Mouse (Mus musculus) liver, embryonic 16.5 days (tissue): ENCODE measurements at regions not wholly inside any gene's neighbourhood (a gene's known extent, or its start where the extent isn't known, plus 50 kb on each side); places are given as distances from the start of the nearest gene placed in this dataset.

ENCODE experiments used
- ATAC-seq: fragments of 200-750 bp; cut with Nextera tagmentation; 2 replicates; pipeline ENCODE4 v1.8.0; 2017; ENCODE audit warnings: low read depth, mild to moderate bottlenecking, moderate number of reproducible peaks, moderate library complexity
- H3K27ac ChIP-seq: fragments of 300-500 bp; sonication (generic); 2 replicates; pipeline ENCODE4 v1.5.1; 2014; ENCODE audit warnings: mild to moderate bottlenecking, low read length
- H3K27me3 ChIP-seq: fragments of 300-500 bp; sonication (generic); 2 replicates; pipeline ENCODE4 v1.6.1; 2014; ENCODE audit warnings: low read depth, low read length, mixed read lengths; ENCODE audit not compliant: control insufficient read depth, insufficient read depth
- H3K36me3 ChIP-seq: fragments of 300-500 bp; sonication (generic); 2 replicates; pipeline ENCODE4 v1.6.1; 2014; ENCODE audit warnings: mild to moderate bottlenecking; ENCODE audit not compliant: control insufficient read depth, insufficient read depth
- H3K4me1 ChIP-seq: fragments of 300-500 bp; sonication (generic); 2 replicates; pipeline ENCODE4 v1.6.1; 2014; ENCODE audit warnings: low read depth, low read length, mixed read lengths; ENCODE audit not compliant: control insufficient read depth
- H3K4me2 ChIP-seq: fragments of 300-500 bp; sonication (generic); 2 replicates; pipeline ENCODE4 v1.6.1; 2014; ENCODE audit warnings: low read depth, low read length, mixed read lengths
- H3K4me3 ChIP-seq: fragments of 300-500 bp; sonication (generic); 2 replicates; pipeline ENCODE4 v1.5.1; 2014; ENCODE audit warnings: low read depth, mild to moderate bottlenecking, low read length
- H3K9ac ChIP-seq: fragments of 300-500 bp; sonication (generic); 2 replicates; pipeline ENCODE4 v1.6.1; 2014; ENCODE audit warnings: low read depth, low read length
- H3K9me3 ChIP-seq: fragments of 300-500 bp; sonication (generic); replicated peaks from 2 replicates; pipeline ENCODE4 v1.6.1; 2016; ENCODE audit warnings: low read length; ENCODE audit not compliant: control insufficient read depth
- WGBS: fragments of 180-500 bp; shearing (Covaris S2); extraction: QIAGEN DNeasy Blood & Tissue Kit; methylation state at CpG from one replicate; pipeline ENCODE4 v1.1.7; 2014; ENCODE audit not compliant: insufficient replicate concordance; 5-methylcytosine and 5-hydroxymethylcytosine counted together

DNA sequence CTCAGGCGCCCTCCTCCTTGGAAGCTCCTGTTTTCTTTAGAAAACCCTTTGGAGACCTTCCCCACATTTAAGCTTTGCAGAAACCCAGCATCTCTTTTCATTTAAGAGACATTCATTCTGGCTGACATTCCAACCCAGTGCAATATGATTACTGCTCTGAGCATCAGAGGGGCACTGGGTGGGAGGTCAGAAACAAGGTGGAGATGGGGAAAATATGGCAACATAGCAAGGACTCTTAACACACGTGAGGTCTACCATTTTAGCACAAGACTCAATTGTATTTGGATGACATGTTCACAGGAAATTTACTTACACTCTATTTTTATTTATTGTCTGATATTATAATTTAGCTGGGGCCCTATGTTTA lies 261.8 kb upstream of the A1bg start:
- Histone ChIP-seq H3K4me2 (no peak overlapping the region), H3K9me3 (no peaks in the 10 kb centered on the region), H3K27me3 (no peaks in the 10 kb centered on the region), H3K4me1 (no peaks in the 10 kb centered on the region), H3K4me3 (no peak overlapping the region), H3K27ac (no peak overlapping the region), H3K9ac (no peak overlapping the region), H3K36me3 (no peaks in the 10 kb centered on the region)
- 50% methylated on average over 2 of the region's 2 CpGs for WGBS
- ATAC-seq = no peak

DNA sequence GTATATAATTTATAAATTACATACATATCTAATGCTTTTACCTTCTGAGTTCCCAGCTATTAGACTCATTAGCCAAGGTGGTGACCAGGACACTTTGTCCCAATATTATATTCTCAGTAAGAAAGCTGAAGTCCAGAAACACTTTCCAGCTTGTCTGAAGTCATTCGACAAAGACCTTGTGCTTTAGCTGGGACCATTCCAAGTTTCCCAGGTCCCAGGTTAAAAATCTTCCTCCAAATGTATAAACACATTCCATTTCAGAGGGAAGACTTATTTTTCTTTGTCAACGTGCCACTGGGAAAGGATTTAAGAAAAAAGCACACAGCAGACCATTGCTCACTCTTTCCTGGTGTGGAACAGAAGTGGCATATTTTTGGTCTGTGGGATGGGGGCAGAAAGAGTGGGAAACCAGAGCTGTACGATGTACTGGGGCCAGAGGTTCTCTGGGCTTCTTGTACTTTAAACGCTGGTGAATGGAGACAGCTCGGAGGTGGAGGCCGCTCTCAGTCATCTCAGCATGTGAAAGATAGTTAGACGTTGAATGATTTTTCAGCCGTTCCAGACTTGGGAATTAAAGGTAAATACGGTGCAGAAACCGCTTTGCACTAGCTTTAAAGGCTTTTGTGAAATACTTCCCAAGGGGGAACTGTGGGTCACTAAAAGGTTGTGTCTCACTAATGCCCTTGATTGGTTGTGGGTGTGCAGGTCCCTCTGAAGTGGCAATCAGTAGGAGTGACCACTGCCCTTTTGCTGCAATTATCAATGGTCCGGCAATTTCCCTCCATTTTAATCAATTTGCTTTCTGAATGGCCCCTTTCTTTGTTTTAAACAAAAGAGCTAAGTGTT lies 261.2 kb upstream of the A1bg start:
- 64% methylated on average over 11 of the region's 11 CpGs for WGBS
- ATAC-seq = no peak
- H3K9ac ChIP-seq = no peak overlapping the region

DNA sequence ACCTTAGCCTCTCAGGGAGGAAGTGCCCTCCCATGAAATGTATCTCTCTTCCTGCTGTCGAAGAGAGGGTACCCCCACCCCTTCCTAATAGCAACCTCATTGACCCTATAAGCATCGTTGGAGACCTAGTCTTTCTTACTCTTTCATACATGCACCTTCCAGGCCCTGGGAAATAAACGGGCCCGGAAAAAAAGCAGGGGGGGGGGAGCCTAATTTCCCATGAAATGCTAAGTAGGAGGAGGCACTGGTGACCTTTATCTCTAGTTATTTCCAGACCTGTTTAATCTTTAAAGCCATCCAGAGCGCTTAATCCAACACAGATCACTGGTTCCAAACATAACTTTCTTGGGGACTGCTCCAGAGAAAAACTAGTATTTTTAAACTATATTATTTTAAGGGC lies 260.5 kb upstream of the A1bg start:
- Histone ChIP-seq H3K4me2 (no peak overlapping the region), H3K27me3 (no peaks in the 10 kb centered on the region), H3K4me3 (no peak overlapping the region), H3K9ac (no peak overlapping the region), H3K4me1 (no peaks in the 10 kb centered on the region), H3K9me3 (no peaks in the 10 kb centered on the region), H3K27ac (no peak overlapping the region), H3K36me3 (no peaks in the 10 kb centered on the region)
- no peak for ATAC-seq
- 44% methylated on average over 5 of the region's 5 CpGs for WGBS

More for the DNA sequence above, 261.2 kb upstream of the A1bg start:
- Histone ChIP-seq H3K4me3 (no peak overlapping the region), H3K4me2 (no peak overlapping the region), H3K9me3 (no peaks in the 10 kb centered on the region), H3K27me3 (no peaks in the 10 kb centered on the region), H3K36me3 (no peaks in the 10 kb centered on the region), H3K27ac (no peak overlapping the region), H3K4me1 (no peaks in the 10 kb centered on the region)

DNA sequence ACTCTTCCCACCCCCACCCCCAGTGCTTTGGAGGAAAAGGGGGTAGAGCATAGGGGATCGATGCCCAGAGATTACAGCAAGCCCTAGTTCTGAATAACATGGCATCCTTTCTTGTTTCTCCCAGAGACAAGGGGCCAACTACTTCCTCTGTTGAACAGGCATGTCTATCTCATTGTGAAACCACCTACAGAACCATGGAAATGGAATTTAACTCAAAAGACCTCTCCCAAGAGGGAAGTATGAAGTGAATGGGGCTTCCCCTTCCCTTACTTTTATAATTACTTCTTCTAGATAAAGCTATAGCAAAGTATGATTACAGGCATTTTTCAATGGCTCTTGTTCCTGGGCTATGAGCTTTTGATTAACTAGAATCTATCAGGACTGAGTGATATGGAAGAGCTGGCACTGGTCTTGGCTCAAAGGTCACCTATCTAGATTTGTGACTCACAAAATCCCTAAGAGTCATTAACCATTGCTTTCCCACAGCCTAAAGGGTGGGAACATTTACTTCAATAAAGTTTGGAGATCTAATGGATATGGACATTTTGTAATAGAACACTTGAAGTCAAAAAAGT lies 246.1 kb upstream of the A1bg start:
- no peak overlapping the region for H3K9ac ChIP-seq
- no peak overlapping the region for H3K4me2 ChIP-seq
- 41% methylated on average over 1 of the region's 1 CpGs for WGBS
- no peaks in the 10 kb centered on the region for H3K27me3 ChIP-seq
- H3K4me3 ChIP-seq = no peak overlapping the region
- H3K27ac ChIP-seq = no peak overlapping the region
- no peaks in the 10 kb centered on the region for H3K36me3 ChIP-seq
- no peak for ATAC-seq
- H3K9me3 ChIP-seq = no peaks in the 10 kb centered on the region
- no peaks in the 10 kb centered on the region for H3K4me1 ChIP-seq

DNA sequence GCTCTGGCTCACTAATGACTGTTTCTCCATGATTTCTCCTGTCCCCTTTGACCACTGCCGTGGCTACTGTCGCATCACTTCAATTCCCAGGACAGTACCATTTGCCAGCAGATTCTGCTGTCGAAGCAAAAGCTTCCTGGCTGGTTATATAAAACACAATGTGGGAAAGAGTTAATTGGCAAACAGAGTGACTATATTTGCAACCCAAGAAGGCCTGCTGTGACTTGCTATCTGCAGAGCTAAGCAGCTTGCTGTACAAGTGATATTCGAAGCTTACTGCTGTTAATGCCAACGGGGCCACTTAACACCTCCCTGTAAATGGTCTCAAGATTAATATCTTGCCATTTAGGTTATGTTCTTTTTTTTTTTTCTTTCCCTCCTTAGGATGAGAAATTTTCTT lies 242.2 kb upstream of the A1bg start:
- no peak for ATAC-seq
- no peak overlapping the region for H3K4me2 ChIP-seq
- no peak overlapping the region for H3K9ac ChIP-seq
- no peaks in the 10 kb centered on the region for H3K9me3 ChIP-seq
- H3K4me3 ChIP-seq = no peak overlapping the region
- no peaks in the 10 kb centered on the region for H3K4me1 ChIP-seq
- 54% methylated on average over 5 of the region's 5 CpGs for WGBS
- no peaks in the 10 kb centered on the region for H3K36me3 ChIP-seq
- H3K27me3 ChIP-seq = no peaks in the 10 kb centered on the region
- no peak overlapping the region for H3K27ac ChIP-seq

DNA sequence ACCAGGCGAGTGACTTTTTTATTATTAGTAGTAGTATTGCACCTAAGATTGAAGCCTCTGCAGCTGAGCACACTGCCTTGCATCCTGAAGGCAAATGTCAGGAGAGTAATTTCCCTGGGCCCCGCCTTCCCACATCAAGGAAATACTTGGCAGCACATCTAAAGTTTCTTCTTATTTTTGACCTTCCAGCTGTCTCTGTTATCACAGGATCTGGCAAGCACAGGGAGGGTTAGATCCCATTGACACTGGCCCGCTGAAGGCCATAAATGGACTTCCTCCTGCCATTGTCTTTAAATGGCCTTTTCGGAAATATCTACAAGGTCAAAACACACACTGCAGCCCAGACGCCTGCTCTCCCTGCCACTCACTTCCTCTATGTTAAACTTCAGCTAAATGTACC lies 238.6 kb upstream of the A1bg start:
- Histone ChIP-seq H3K27me3 (no peaks in the 10 kb centered on the region), H3K4me3 (no peak overlapping the region), H3K9me3 (no peaks in the 10 kb centered on the region), H3K36me3 (no peaks in the 10 kb centered on the region), H3K4me1 (no peaks in the 10 kb centered on the region; the same call in 1 of the 2 replicates), H3K27ac (no peak overlapping the region), H3K9ac (no peak overlapping the region), H3K4me2 (no peak overlapping the region)
- ATAC-seq = no peak
- 33% methylated on average over 5 of the region's 5 CpGs for WGBS

DNA sequence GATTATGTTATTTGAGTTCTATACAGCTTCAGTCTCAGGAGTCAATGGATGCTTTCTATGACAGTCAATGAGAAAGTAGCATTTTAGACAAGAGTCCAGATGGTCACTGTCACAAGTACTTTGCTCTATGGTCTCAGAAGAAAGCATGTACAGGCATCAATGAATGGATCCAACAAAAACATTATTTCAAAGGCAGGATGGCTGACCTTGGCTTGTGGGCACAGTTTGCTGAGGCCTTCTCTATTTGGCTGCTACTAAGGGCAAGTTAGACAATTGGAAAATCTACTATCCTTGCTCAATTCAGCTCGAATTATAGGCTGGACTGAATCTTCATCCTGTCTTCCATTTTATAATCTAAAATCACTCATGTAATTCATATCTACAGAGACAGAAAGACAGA lies 237.9 kb upstream of the A1bg start:
- Histone ChIP-seq H3K9ac (no peak overlapping the region), H3K9me3 (no peaks in the 10 kb centered on the region), H3K4me3 (no peak overlapping the region), H3K36me3 (no peaks in the 10 kb centered on the region), H3K27me3 (no peaks in the 10 kb centered on the region), H3K4me1 (no peaks in the 10 kb centered on the region; the same call in 1 of the 2 replicates), H3K27ac (no peak overlapping the region), H3K4me2 (no peak overlapping the region)
- WGBS = 27% methylated on average over 1 of the region's 1 CpGs
- no peak for ATAC-seq

DNA sequence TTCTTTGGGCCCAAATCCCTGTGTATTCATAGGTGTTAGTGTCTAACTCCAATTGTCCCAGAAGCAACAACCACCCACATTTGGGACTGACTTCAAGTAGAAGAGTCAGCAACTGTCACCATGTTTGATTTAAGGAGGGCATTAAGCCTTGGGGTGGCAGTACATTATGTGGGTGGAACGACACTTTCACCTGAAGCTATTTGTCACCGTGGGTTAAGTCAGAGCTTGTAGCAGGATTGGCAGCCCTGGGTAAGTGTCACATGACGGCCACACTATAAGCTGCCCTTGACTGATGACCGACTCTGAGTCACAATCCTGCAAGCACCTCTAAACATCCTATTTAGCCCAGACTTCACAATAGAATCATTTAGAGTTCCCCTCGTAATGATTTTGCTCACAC lies 236.7 kb upstream of the A1bg start:
- no peaks in the 10 kb centered on the region for H3K36me3 ChIP-seq
- ATAC-seq = no peak
- H3K4me2 ChIP-seq = no peak overlapping the region
- WGBS = 60% methylated on average over 5 of the region's 5 CpGs
- no peak overlapping the region for H3K4me3 ChIP-seq
- no peaks in the 10 kb centered on the region; the same call in 1 of the 2 replicates for H3K4me1 ChIP-seq
- no peaks in the 10 kb centered on the region for H3K27me3 ChIP-seq
- H3K9me3 ChIP-seq = no peaks in the 10 kb centered on the region
- H3K27ac ChIP-seq = no peak overlapping the region
- no peak overlapping the region for H3K9ac ChIP-seq

DNA sequence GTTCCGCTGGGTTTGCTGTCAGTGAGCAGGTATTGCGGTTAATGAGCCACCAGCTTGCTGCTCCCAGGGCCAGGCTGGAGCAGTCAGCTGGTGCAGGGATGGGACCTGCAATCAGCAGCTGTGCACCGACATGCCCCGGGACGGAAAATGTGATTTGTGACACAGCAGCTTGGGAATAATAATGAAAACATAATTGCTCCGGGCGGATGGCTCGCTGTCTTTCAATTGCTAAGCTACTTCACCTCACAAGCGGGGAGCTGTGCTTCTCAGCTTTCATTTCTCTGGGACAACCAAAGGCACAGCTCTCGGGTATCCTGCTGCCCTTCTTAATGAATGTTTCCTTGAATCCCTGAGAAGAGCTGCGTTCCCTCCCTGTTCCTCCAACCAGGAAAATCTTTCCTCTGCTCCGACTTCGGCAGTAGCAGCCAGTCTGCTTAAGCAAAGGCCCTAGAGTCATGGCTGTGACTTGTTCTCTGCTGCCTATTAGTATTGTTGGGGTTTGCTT lies 235.3 kb upstream of the A1bg start:
- no peak overlapping the region for H3K27ac ChIP-seq
- H3K4me2 ChIP-seq = no peak overlapping the region
- ATAC-seq = no peak
- no peak overlapping the region for H3K4me3 ChIP-seq
- 55% methylated on average over 13 of the region's 13 CpGs for whole genome bisulfite sequencing
- no peaks in the 10 kb centered on the region for H3K36me3 ChIP-seq
- H3K27me3 ChIP-seq = no peaks in the 10 kb centered on the region
- no peaks in the 10 kb centered on the region; the same call in 1 of the 2 replicates for H3K4me1 ChIP-seq
- no peaks in the 10 kb centered on the region for H3K9me3 ChIP-seq
- no peak overlapping the region for H3K9ac ChIP-seq
